Mouse (Mus musculus) right cerebral cortex, postnatal 36 days (tissue): ENCODE data around the gene Hddc3.

Source experiments
- DNase-seq, 2 experiments: peaks; one replicate each; pipeline ENCODE4 v3.0.0; 2022; ENCODE audit warnings: low spot score in 2 of 2, mixed read lengths in 1 of 2

Hddc3 gene

GRCm38 (mm10) chr7:80334848-80335247 lies 8.1 kb upstream of the Hddc3 start:
- DNase-seq, result no peak

GRCm38 (mm10) chr7:80336932-80337331 lies 6.0 kb upstream of the Hddc3 start:
- DNase-seq, result no peak

- no peak for DNase-seq
These were observed 3.5 kb upstream of the Hddc3 start for GRCm38 (mm10) chr7:80339371-80339770.

DNA sequence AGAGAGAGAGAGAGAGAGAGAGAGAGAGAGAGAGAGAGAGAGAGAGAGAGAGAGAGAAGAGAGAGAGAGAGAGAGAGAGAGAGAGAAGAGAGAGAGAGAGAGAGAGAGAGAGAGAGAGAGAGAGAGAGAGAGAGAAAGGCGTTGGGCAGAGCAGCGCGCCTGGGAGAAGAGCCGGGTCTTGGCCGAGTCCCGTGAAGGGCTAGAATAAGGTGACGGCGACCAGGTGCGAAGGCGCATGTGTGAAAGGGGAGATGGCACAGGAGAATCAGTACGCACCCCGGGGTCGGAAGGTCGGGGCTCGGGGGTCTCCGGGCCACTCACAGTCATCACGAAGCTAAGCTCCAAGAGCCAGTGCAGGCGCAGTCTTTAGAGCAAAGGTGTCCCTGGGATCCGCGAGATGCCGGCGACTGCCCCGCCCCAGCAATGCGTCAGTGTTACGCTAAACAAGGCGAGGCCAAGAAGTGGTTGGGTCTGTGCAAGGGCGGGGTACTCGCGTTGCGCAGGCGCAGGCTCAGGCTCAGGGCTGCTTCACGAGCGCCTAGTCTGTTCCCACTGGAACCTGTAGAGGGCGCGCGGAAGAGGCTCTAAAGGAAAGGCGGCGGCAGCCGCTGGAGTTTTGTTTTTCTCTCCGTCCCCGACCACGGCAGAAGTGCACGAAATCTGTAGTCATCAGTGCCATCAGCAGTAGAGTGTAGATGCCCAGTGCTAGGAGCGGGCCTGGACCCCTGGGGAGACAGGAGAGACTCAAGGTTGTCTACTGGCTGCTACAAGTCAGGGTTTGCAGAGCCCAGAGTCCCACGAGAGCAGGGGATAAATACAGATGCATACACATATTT lies 2.9 kb upstream of the Hddc3 start:
- peak; percentile 96 to 98 for DNase-seq

- peak in 1 of 2 experiments; percentile 49 for DNase-seq
These were observed 2.1 kb upstream of the Hddc3 start, which contains the start of gene Unc45a for GRCm38 (mm10) chr7:80340793-80341192. Unc45a (minus strand) TSS chr7:80341005.

GRCm38 (mm10) chr7:80341793-80342192 lies 1.1 kb upstream of the Hddc3 start:
- DNase-seq, result no peak

DNA sequence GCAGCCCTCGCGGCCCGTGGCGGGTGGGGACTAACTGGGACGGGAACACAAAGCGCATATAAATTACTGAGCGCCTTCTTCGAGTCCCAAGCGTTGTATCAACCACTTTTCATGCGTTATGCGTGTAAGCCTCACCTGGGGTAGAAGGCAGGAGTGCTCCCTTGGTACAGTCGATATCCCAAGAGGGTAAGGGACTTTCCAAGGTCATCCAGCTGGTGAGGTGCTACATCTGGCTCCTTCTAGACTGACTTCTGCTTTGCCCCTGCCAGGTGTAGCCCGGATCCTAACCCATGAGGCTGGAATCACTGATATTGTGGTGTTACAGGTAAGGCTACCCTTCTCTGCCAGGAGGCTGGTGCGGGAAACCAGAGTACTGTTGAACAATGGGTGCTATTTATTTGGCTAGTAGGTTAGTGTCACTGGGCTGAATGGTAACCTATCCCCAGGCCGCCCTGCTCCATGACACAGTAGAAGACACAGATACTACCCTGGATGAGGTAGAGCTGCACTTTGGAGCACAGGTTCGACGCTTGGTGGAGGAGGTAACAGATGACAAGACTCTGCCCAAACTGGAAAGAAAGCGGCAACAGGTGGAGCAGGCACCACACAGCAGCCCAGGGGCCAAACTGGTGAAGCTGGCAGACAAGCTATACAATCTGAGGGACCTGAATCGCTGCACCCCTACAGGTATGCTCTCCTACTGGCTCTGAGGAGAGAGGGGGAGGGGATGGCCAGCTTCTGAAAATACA lies 540 bp downstream of the Hddc3 start:
- no peak for DNase-seq

GRCm38 (mm10) chr7:80346173-80346572 lies 3.3 kb downstream of the Hddc3 start:
- DNase-seq, result no peak

- no peak for DNase-seq
These were observed 3.9 kb downstream of the Hddc3 start for GRCm38 (mm10) chr7:80346830-80347229.

GRCm38 (mm10) chr7:80347670-80348586 lies 5.0 kb downstream of the Hddc3 start:
- no peak for DNase-seq

- DNase-seq, result no peak
These were observed 7.9 kb downstream of the Hddc3 start for GRCm38 (mm10) chr7:80350808-80351207.

DNA sequence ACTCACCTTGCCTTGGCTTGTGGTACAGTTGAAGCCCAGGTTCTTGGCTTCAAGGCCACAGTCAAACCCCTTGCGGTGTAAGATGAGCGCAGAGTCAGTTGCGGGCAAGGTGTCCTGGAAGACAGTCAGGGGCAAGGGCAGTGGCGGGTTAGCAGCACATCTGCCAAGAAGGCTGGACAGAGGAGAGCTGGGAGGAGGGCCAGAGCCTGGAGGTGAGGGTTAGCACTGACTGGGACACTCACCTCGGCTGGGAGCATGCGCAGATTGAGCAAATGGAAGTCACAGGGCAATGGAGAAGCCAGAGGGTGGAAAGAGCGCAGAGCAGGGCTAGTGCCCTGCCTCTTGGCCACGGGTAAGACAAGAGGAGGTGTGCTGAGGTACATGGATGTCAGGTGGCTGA lies 10.0 kb downstream of the Hddc3 start:
- DNase-seq, result no peak

- no peak for DNase-seq
These were observed 13.4 kb downstream of the Hddc3 start for GRCm38 (mm10) chr7:80356351-80356750.

- peak in 1 of 2 experiments; percentile 34 for DNase-seq
These were observed 14.3 kb downstream of the Hddc3 start for GRCm38 (mm10) chr7:80357156-80357555.

DNA sequence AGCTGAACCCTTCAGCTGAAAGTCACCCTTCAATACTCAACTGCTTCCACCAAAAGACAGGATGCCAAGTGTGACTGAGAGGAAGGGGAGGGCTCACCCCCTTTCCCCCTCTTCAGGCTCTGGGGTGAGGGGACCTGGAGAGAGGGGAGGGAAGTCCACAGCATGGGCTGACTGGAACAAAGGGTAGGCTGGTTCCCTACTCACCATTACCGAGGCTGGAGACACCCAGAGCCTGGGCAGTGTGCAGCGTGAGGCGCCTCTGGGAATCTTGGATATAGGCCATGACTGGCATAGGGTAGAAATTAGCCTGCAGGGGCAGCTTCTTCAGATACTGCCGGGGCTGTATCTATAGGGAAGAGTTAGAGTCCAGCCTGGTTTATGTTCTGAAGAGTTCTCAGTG lies 15.1 kb downstream of the Hddc3 start:
- no peak for DNase-seq

DNA sequence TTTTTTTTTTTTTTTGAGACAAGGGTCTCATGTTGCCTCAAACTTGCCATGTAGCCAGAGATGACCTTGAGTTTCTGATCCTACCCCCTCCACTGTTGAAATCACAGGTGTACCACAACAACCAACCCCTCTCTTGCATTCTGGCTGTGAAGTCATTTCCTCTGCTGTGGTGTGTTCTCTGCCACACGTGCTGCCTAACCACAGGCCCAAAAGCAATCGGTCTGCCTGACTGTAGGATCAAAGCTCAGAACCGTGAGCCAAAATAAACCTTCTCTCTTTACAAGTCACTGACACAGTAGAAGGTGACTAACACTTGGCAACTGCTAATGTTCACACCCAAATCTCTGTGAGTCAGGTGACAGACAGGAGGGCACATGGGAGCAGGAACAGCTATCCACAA lies 17.5 kb downstream of the Hddc3 start:
- DNase-seq, result no peak

- DNase-seq, result no peak
These were observed 22.9 kb downstream of the Hddc3 start for GRCm38 (mm10) chr7:80365759-80366158.

- no peak for DNase-seq
These were observed 24.3 kb downstream of the Hddc3 start for GRCm38 (mm10) chr7:80367232-80367631.

DNA sequence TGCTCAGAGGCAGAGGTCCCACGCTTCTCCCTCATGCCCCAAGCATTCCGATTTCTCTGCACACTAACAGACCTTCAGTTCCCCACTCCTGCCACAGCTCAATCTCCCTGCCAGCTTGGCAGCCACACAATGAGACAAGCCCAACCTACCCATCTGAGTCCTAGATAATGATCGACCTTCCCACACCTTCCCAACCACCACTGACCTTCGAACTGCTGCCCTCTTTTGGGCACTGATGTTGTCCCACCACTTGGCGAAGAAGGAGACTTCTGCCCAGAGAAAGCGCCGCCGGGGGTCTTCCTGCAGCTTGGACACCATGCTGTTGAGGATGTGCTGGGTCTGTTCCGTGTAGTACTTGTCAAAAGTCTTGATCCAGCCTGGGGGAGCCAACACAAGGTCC lies 25.1 kb downstream of the Hddc3 start:
- DNase-seq, result no peak

- no peak for DNase-seq
These were observed 25.9 kb downstream of the Hddc3 start for GRCm38 (mm10) chr7:80368635-80369421.

DNA sequence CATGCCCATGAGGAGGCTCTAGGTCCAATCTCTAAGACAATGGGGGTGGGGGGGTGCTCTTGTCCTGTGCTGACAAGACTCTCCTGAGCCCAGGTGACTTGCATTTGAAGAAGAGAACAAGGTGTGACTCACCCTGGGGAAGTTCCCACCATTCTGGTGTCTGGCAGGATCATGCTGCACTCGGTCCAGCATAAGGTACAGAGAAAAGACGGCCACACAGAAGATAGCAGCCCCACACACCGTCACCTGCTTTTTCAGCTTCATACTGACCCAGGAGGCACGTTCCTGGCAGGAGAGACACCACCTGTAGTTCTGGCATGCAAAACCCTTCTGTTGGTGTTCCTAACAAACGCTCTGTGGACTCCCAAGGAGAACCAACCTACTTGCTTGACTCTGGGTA lies 26.6 kb downstream of the Hddc3 start:
- no peak for DNase-seq
